Mouse (Mus musculus) liver, postnatal 0 days (tissue): ENCODE data around the gene Rhox10.

ENCODE experiments used
- CTCF ChIP-seq: sonication (generic); IDR thresholded peaks from 2 replicates; pipeline ENCODE4 v1.5.1; 2016; ENCODE audit warnings: antibody characterized with exemption, low read depth
- EP300 ChIP-seq: IDR thresholded peaks from 2 replicates; pipeline ENCODE4 v1.6.1; 2016; ENCODE audit warnings: antibody characterized with exemption, low read depth, mild to moderate bottlenecking

DNA sequence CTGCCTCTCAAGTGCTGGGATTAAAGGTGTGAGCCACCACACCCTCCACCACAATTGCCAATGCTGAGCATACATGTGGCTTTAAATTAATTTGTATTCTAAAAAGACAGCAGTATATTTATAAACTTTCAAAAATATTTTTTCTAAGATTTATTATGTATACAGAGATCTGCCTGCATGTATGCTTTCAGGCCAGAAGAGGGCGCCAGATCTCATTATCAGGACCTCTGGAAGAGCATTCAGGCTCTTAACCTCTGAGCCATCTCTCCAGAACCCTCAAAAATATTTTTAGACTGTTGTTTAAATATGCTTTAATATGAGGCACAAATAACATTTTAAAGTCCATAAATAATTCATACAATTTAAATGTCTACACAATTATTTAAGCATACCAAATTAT, 4.7 kb upstream of the Rhox10 start:
- TF ChIP-seq CTCF (peak; percentile 49), EP300 (no peak)
